Mouse (Mus musculus): ENCODE measurements at regions not wholly inside any gene's neighbourhood (a gene's known extent, or its start where the extent isn't known, plus 50 kb on each side); places are given as distances from the start of the nearest gene placed in this dataset.
"Not testable (repeated sequence)": the region's sequence is repeated elsewhere in the genome, so short reads cannot be mapped to it uniquely, and the experiment has no call there.

DNA sequence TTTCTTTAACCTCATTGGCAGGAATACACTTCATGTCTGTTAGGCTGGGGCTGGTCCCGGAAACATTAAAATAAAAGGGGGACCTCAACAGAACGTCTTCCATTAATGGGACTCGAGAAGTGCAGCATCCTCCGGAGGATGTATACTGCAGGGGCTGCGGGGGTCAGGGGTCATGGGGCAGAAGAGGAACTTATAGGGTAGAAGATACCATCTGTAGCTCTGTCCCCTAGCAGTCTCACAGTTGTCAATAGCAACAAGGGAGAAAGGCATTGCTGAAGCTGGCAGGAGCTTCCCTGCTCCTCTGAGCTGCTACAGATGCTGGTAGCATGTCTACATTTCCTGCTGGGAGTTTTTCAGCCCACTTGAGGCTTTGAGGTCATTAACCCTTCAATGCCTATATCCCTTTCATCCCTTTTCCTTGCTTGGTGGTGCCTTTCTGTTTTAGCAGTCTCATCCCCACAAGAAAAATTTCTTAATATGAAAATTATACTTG, 198.1 kb downstream of the Alg10b start:
- Histone ChIP-seq H3K27ac (ENCODE audit: insufficient read depth, low read length) (no peak overlapping the region), H3K36me3 (ENCODE audit: control insufficient read depth, insufficient read depth, low read length) (no peaks in the 10 kb centered on the region), H3K4me1 (ENCODE audit: control insufficient read depth, insufficient read depth, insufficient read length) (no peaks in the 10 kb centered on the region), H3K4me3 (ENCODE audit: extremely low read depth, insufficient read depth, insufficient read length) (no peak overlapping the region), H3K27me3 (ENCODE audit: control insufficient read depth, insufficient read depth, low read length) (no peaks in the 10 kb centered on the region)
- no peak for DNase-seq (ENCODE audit: low read depth in 1 of 2, low spot score in 2 of 2)
- WGBS = 48% methylated on average over 5 of the region's 5 CpGs
- TF ChIP-seq CTCF (IDR thresholded peaks at IDR 0.05; ENCODE audit: extremely low read depth, insufficient read depth, insufficient read length, insufficient replicate concordance) = no peak
- TF ChIP-seq POLR2A (IDR thresholded peaks at IDR 0.05; ENCODE audit: low read depth, low read length) = no peak

DNA sequence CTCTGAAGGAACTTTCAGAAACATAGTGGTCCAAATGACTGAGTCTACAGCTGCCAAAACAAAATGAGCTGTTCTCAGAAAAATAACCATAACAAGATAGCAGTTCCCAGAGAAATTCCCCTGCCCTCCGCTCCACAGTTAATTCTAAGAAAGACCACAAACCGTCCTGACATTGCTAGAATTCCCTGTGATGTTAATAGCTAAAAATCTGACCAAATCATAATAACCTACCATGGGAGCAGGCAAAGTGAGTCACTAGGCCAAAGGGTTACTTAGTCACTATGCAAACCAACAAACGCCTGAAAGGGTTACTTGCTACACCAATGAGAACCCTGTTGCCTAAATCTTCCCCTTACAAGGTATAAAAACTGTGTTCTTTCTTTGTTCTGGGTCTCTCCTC, 206.9 kb downstream of the Alg10b start:
- not testable (repeated sequence) for H3K27me3 ChIP-seq (ENCODE audit: control insufficient read depth, insufficient read depth, low read length); H3K36me3 ChIP-seq (ENCODE audit: control insufficient read depth, insufficient read depth, low read length); DNase-seq (ENCODE audit: low read depth in 1 of 2, low spot score in 2 of 2); H3K27ac ChIP-seq (ENCODE audit: insufficient read depth, low read length); H3K4me3 ChIP-seq (ENCODE audit: extremely low read depth, insufficient read depth, insufficient read length); H3K4me1 ChIP-seq (ENCODE audit: control insufficient read depth, insufficient read depth, insufficient read length)
- WGBS = 86% methylated on average over 3 of the region's 3 CpGs

DNA sequence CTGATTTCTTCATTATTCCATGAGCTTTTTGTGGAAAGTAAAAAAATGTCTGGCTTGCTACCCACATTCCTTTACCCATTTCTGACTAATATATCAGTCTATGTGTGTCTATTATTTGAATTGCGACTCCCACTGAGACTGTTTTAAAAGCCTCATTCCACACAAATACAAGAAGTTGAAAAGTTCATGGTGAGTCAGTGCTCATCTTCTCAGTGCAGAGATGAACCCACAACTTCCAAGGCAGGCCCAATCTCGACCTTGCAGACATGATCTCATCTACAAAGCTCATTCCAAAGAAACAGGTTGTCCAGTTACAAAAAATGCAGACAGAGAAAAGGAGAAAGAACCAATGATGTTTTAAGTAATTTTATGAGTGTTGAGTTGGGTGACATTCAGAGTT, 208.0 kb downstream of the Alg10b start:
- Histone ChIP-seq H3K4me3 (ENCODE audit: extremely low read depth, insufficient read depth, insufficient read length) (no peak overlapping the region), H3K4me1 (ENCODE audit: control insufficient read depth, insufficient read depth, insufficient read length) (no peaks in the 10 kb centered on the region), H3K36me3 (ENCODE audit: control insufficient read depth, insufficient read depth, low read length) (no peaks in the 10 kb centered on the region), H3K27me3 (ENCODE audit: control insufficient read depth, insufficient read depth, low read length) (no peaks in the 10 kb centered on the region), H3K27ac (ENCODE audit: insufficient read depth, low read length) (no peak overlapping the region)
- DNase-seq (ENCODE audit: low read depth in 1 of 2, low spot score in 2 of 2) = no peak
- TF ChIP-seq CTCF (IDR thresholded peaks at IDR 0.05; ENCODE audit: extremely low read depth, insufficient read depth, insufficient read length, insufficient replicate concordance) (no peak), POLR2A (IDR thresholded peaks at IDR 0.05; ENCODE audit: low read depth, low read length) (no peak)
- WGBS = 52% methylated on average over 2 of the region's 2 CpGs

DNA sequence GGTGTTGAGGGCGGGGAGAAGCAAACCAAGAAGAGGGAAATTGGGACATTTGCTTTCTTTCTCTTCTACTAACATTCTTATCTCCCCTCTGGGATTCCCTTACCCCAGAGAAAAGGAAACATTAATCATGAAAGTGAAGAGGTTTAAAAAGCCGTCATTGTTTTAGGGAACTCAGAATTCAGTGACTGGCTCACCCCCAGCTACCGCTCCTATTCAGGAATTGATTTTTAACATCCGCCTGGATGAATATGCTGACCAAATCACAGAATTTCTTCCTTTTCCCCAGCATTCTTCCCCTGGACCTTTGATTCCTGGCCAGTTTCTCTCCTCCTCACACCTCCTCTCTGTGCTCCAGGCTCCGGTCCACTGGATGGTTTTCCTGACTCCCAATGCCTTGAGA, 211.2 kb downstream of the Alg10b start:
- H3K27ac ChIP-seq (ENCODE audit: insufficient read depth, low read length) = no peak overlapping the region
- TF ChIP-seq CTCF (IDR thresholded peaks at IDR 0.05; ENCODE audit: extremely low read depth, insufficient read depth, insufficient read length, insufficient replicate concordance) (no peak), POLR2A (IDR thresholded peaks at IDR 0.05; ENCODE audit: low read depth, low read length) (no peak)
- no peak overlapping the region for H3K4me3 ChIP-seq (ENCODE audit: extremely low read depth, insufficient read depth, insufficient read length)
- H3K27me3 ChIP-seq (ENCODE audit: control insufficient read depth, insufficient read depth, low read length) = no peaks in the 10 kb centered on the region
- no peak for DNase-seq (ENCODE audit: low read depth in 1 of 2, low spot score in 2 of 2)
- H3K36me3 ChIP-seq (ENCODE audit: control insufficient read depth, insufficient read depth, low read length) = no peaks in the 10 kb centered on the region
- WGBS = 40% methylated on average over 5 of the region's 5 CpGs
- H3K4me1 ChIP-seq (ENCODE audit: control insufficient read depth, insufficient read depth, insufficient read length) = no peaks in the 10 kb centered on the region

All from spleen, adult 2 months (tissue).